Comparison of ENCODE assay signal across 16 mouse cellular contexts in the genomic region with DNA sequence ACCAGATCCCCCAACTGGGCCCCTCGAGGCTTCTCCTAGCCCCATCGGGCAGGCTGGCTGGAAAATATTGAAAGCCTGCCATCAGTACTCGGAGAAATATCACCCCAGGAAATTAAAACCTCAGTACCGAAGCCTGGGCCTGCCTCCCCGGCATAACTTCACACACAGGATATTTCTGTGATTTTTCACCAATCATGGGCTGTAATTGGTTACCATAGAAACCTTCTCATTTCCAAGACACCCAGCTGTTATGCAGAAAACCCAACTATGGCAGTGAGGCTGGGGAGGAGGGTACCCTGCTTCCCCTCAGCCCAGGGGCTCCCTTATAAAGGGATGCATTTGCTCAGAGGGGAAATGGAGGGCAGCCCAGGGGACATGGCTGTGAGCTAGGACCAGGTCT. TPM values are rescaled to one million over a fixed set of nuclear protein-coding genes. Genes with fewer than 3 reads are reported as not detected.
DNase-seq lines count a peak whose midpoint lies in the region; ATAC-seq and TF ChIP-seq lines count a peak whose summit lies in the region.
"Had no signal": no experiment of that assay in that cellular context is flagged by ENCODE, and none has a peak within 500 bp of the region (broad histone marks: within the 10 kb centered on the region; RNA-seq: fewer than 3 reads in every experiment).

No protein-coding gene starts in this region.

- no peaks in the 10 kb centered on the region for H3K9me3 ChIP-seq in forebrain, embryonic 13.5 days (replicated peaks)
- no peaks in the 10 kb centered on the region for H3K9me3 ChIP-seq in hindbrain, embryonic 16.5 days (ENCODE audit: control insufficient read depth, low read length)
- H3K9me3 ChIP-seq: embryonic facial prominence, embryonic 12.5 days had no signal

- H3K4me3 ChIP-seq in layer of hippocampus, adult 2 months = no peak overlapping the region
- H3K4me3 ChIP-seq in forebrain, embryonic 13.5 days = no peak overlapping the region
- H3K4me3 ChIP-seq in hindbrain, embryonic 16.5 days (ENCODE audit: low read length) = no peak overlapping the region
- H3K4me3 ChIP-seq in thymus, adult 2 months (ENCODE audit: control insufficient read depth, insufficient read depth, low read length) = no peak overlapping the region
- H3K4me3 ChIP-seq: embryonic facial prominence, embryonic 12.5 days; liver, embryonic 13.5 days had no signal

- H3K9ac ChIP-seq in forebrain, embryonic 13.5 days = no peak overlapping the region
- no peak overlapping the region for H3K9ac ChIP-seq in hindbrain, embryonic 16.5 days (ENCODE audit: low read depth, low read length)
- H3K9ac ChIP-seq: embryonic facial prominence, embryonic 12.5 days; liver, embryonic 13.5 days had no signal

- H3K4me2 ChIP-seq in forebrain, embryonic 13.5 days = no peak overlapping the region
- no peak overlapping the region for H3K4me2 ChIP-seq in hindbrain, embryonic 16.5 days (ENCODE audit: low read length)
- H3K4me2 ChIP-seq: embryonic facial prominence, embryonic 12.5 days; liver, embryonic 13.5 days had no signal

- WGBS in forebrain, embryonic 13.5 days = 57% methylated on average over 5 of the region's 5 CpGs
- WGBS in hindbrain, embryonic 16.5 days = 33% methylated on average over 5 of the region's 5 CpGs
- 78% methylated on average over 5 of the region's 5 CpGs for WGBS in thymus, adult 2 months

- no peak for TF ChIP-seq CTCF in layer of hippocampus, adult 2 months (conservative IDR thresholded peaks at IDR 0.05)
- TF ChIP-seq CTCF in thymus, adult 2 months (IDR thresholded peaks at IDR 0.05; ENCODE audit: borderline replicate concordance, control insufficient read depth, extremely low read depth, insufficient read depth, low read length, poor library complexity) = no peak

- ATAC-seq in forebrain, embryonic 13.5 days = peak; percentile 82
- peak; percentile 55 for ATAC-seq in hindbrain, embryonic 16.5 days
- no peak for ATAC-seq in inflammation-experienced regulatory T-cells, adult 6 months

- intact Hi-C loops in gastrocnemius, postnatal 36 days (cut with DNase I) = no loop called here

- no peaks in the 10 kb centered on the region for H3K36me3 ChIP-seq in forebrain, embryonic 13.5 days (ENCODE audit: poor library complexity, severe bottlenecking)
- H3K36me3 ChIP-seq in hindbrain, embryonic 16.5 days (ENCODE audit: control insufficient read depth, insufficient read depth, low read length) = no peaks in the 10 kb centered on the region
- H3K36me3 ChIP-seq in thymus, adult 2 months (ENCODE audit: control insufficient read depth, insufficient read depth, low read length) = no peaks in the 10 kb centered on the region
- H3K36me3 ChIP-seq: embryonic facial prominence, embryonic 12.5 days; liver, embryonic 13.5 days had no signal

- H3K4me1 ChIP-seq in forebrain, embryonic 13.5 days = peaks cover 37% of the 10 kb centered on the region
- peaks cover 34% of the 10 kb centered on the region for H3K4me1 ChIP-seq in hindbrain, embryonic 16.5 days (ENCODE audit: control insufficient read depth, insufficient read depth, low read depth, low read length)
- H3K4me1 ChIP-seq in thymus, adult 2 months (replicated peaks; ENCODE audit: control insufficient read depth, insufficient read depth, low read length) = no peaks in the 10 kb centered on the region
- H3K4me1 ChIP-seq: liver, embryonic 13.5 days had no signal

- H3K27ac ChIP-seq in layer of hippocampus, adult 2 months = peak overlapping the region; percentile 98
- peak overlapping the region; percentile 78 for H3K27ac ChIP-seq in forebrain, embryonic 13.5 days
- H3K27ac ChIP-seq in hindbrain, embryonic 16.5 days (ENCODE audit: low read depth, low read length) = peak overlapping the region; percentile 76
- no peak overlapping the region for H3K27ac ChIP-seq in thymus, adult 2 months (ENCODE audit: control insufficient read depth, insufficient read depth, low read length)
- H3K27ac ChIP-seq: embryonic facial prominence, embryonic 12.5 days; liver, embryonic 13.5 days had no signal

- H3K27me3 ChIP-seq in forebrain, embryonic 13.5 days = no peaks in the 10 kb centered on the region
- H3K27me3 ChIP-seq in hindbrain, embryonic 16.5 days (replicated peaks; ENCODE audit: control insufficient read depth, insufficient read depth, low read length) = no peaks in the 10 kb centered on the region
- no peaks in the 10 kb centered on the region for H3K27me3 ChIP-seq in thymus, adult 2 months (ENCODE audit: control insufficient read depth, insufficient read depth, low read length)
- H3K27me3 ChIP-seq: embryonic facial prominence, embryonic 12.5 days; liver, embryonic 13.5 days had no signal

- peak; percentile 30 to 63 for DNase-seq in layer of hippocampus, adult 2 months (ENCODE audit: low spot score in 2 of 2)
- DNase-seq in layer of hippocampus, adult 11-12 months (ENCODE audit: low spot score) = no peak
- DNase-seq in brain, adult 2 months (ENCODE audit: low read depth, low spot score) = peak; percentile 75
- no peak for DNase-seq in gastrocnemius, postnatal 36 days
- DNase-seq in thymus, adult 2 months = no peak
- DNase-seq: adrenal gland, adult 2 months; cerebellum, postnatal 14 days; liver, embryonic 13.5 days; lung, postnatal 10 days; right cerebral cortex, postnatal 25 days; thymus, adult 18-20 months had no signal

- no peak for TF ChIP-seq POLR2A in thymus, adult 2 months (IDR thresholded peaks at IDR 0.05; ENCODE audit: control insufficient read depth, extremely low read depth, insufficient read depth, low read length, poor library complexity)

RNA-seq across cellular contexts. Expression of gene Ajap1, which starts 46.7 kb away (rescaled TPM):
- 10 to 100 TPM; 48.3 to 49.0 TPM for total RNA-seq in layer of hippocampus, adult 2 months (2021)
- polyA plus RNA-seq in forebrain, embryonic 13.5 days (2015; fragmentation: Nextera tagmentation; extraction: Ambion mirVana) = 4.4 and 4.9 TPM in 2 replicates
- 14.3 and 15.0 TPM in 2 replicates for polyA plus RNA-seq in hindbrain, embryonic 16.5 days (2015; fragmentation: Nextera tagmentation; extraction: Ambion mirVana)
- total RNA-seq in gastrocnemius, postnatal 36 days (2021) = under 1 TPM; 0.18 to 0.44 TPM
- not detected for polyA plus RNA-seq in inflammation-experienced regulatory T-cells, adult 6 months (2017; shearing (Covaris generic))
- 2.3 TPM in 2 replicates for polyA plus RNA-seq in thymus, adult 2 months (2012; rRNA removed)
- polyA plus RNA-seq: heart, embryonic 14.5 days had no signal

Comparison
In these comparisons a context has a peak if more than half of its experiments do, and no peak if none do; other contexts are left out.
1. DNase-seq: peak in layer of hippocampus, adult 2 months (2 of 2) and brain, adult 2 months (single experiment); none in layer of hippocampus, adult 11-12 months (single experiment), gastrocnemius, postnatal 36 days (0 of 2) and thymus, adult 2 months (single experiment).